8 mouse cellular contexts compared by ENCODE assay signal in genomic region chr19:23759322-23759945, GRCm38 (mm10). TPM values are rescaled to one million over a fixed set of nuclear protein-coding genes. Genes with fewer than 3 reads are reported as not detected.
DNase-seq lines count a peak whose midpoint lies in the region; ATAC-seq and TF ChIP-seq lines count a peak whose summit lies in the region.
"Had no signal": no experiment of that assay in that cellular context is flagged by ENCODE, and none has a peak within 500 bp of the region (broad histone marks: within the 10 kb centered on the region; RNA-seq: fewer than 3 reads in every experiment).

No protein-coding gene starts in this region.

- H3K9ac ChIP-seq in heart, embryonic 13.5 days: peak overlapping the region; percentile 88
- no peak overlapping the region for H3K9ac ChIP-seq in liver, embryonic 11.5 days (ENCODE audit: low read depth, low read length)

- 0 out of 2 replicates have a peak, but pooled peaks cover 3% of the 10 kb centered on the region for H3K9me3 ChIP-seq in heart, embryonic 13.5 days
- H3K9me3 ChIP-seq in liver, embryonic 11.5 days (ENCODE audit: control insufficient read depth, low read length): no peaks in the 10 kb centered on the region

- peak; percentile 32 for DNase-seq in right cerebral cortex, postnatal 25 days
- no peak for DNase-seq in right cerebral cortex, postnatal 14 days
- peak; percentile 70 to 74 for DNase-seq in cerebellum, postnatal 14 days
- no peak for DNase-seq in liver, embryonic 11.5 days (ENCODE audit: low spot score)
- no peak for DNase-seq in thymus, postnatal 25 days

- TF ChIP-seq POLR2A in myocyte (IDR thresholded peaks at IDR 0.05; ENCODE audit: insufficient read length, low read depth): no peak

- peaks cover 14% of the 10 kb centered on the region for H3K4me1 ChIP-seq in heart, embryonic 13.5 days
- no peaks in the 10 kb centered on the region for H3K4me1 ChIP-seq in liver, embryonic 11.5 days (replicated peaks; ENCODE audit: control insufficient read depth, insufficient read depth, low read length)

- peak overlapping the region; percentile 79 for H3K4me3 ChIP-seq in heart, embryonic 13.5 days
- peak overlapping the region; percentile 75 for H3K4me3 ChIP-seq in liver, embryonic 11.5 days (ENCODE audit: low read depth, low read length)
- peak overlapping the region; percentile 34 for H3K4me3 ChIP-seq in myocyte

- H3K4me2 ChIP-seq in heart, embryonic 13.5 days: peak overlapping the region; percentile 91
- peak overlapping the region; percentile 97 for H3K4me2 ChIP-seq in liver, embryonic 11.5 days
- H3K4me2 ChIP-seq in myocyte (ENCODE audit: low read depth): peak overlapping the region; percentile 79

- H3K27ac ChIP-seq in heart, embryonic 13.5 days (replicated peaks): no peak overlapping the region; the same call in 1 of the 2 replicates
- H3K27ac ChIP-seq in liver, embryonic 11.5 days (ENCODE audit: low read depth, low read length): no peak overlapping the region

- no peaks in the 10 kb centered on the region for H3K36me3 ChIP-seq in heart, embryonic 13.5 days
- H3K36me3 ChIP-seq in liver, embryonic 11.5 days (ENCODE audit: control insufficient read depth, insufficient read depth, low read length): no peaks in the 10 kb centered on the region
- no peaks in the 10 kb centered on the region for H3K36me3 ChIP-seq in myocyte (ENCODE audit: control insufficient read depth, insufficient read depth)

- peak overlapping the region; percentile 80 for H3ac ChIP-seq in myocyte (ENCODE audit: control insufficient read depth, insufficient read length)

- ATAC-seq in heart, embryonic 13.5 days (ENCODE audit: extremely low read depth, insufficient number of reproducible peaks, low FRiP score, low TSS enrichment): no peak
- ATAC-seq in liver, embryonic 11.5 days (replicated peaks; ENCODE audit: low FRiP score): no peak

- WGBS in heart, embryonic 13.5 days: 3% methylated on average over 17 of the region's 17 CpGs
- WGBS in liver, embryonic 11.5 days: 3% methylated on average over 17 of the region's 17 CpGs

- peaks cover 31% of the 10 kb centered on the region for H3K27me3 ChIP-seq in heart, embryonic 13.5 days (replicated peaks)
- H3K27me3 ChIP-seq in liver, embryonic 11.5 days (replicated peaks; ENCODE audit: control insufficient read depth, insufficient read depth, low read length): peaks cover 28% of the 10 kb centered on the region
- peaks cover 26% of the 10 kb centered on the region for H3K27me3 ChIP-seq in myocyte (ENCODE audit: control insufficient read depth, insufficient read depth, insufficient read length)

- H3K79me2 ChIP-seq in myocyte (ENCODE audit: control insufficient read depth, insufficient read depth): no peaks in the 10 kb centered on the region

TF ChIP-seq in myocyte, 11 proteins besides CTCF, POLR2A, EP300 and RAD21:
- no peak for TF ChIP-seq TCF3 (IDR thresholded peaks at IDR 0.05; ENCODE audit: insufficient read length, low read depth)
- TF ChIP-seq MYOG (IDR thresholded peaks at IDR 0.05; ENCODE audit: control insufficient read depth in 1 of 3, insufficient read depth in 1 of 3, insufficient read length in 2 of 3, low read depth in 2 of 3): peak in 1 of 3 experiments; percentile 0
- no peak for TF ChIP-seq MYOD1 (IDR thresholded peaks at IDR 0.05; ENCODE audit: control insufficient read depth in 1 of 3, insufficient read length in 2 of 3, low read depth in 2 of 3)
- TF ChIP-seq E2F4 (IDR thresholded peaks at IDR 0.05; ENCODE audit: insufficient read depth): no peak
- no peak for TF ChIP-seq USF1 (IDR thresholded peaks at IDR 0.05; ENCODE audit: low read depth)
- no peak for TF ChIP-seq POLR2AphosphoS2 (IDR thresholded peaks at IDR 0.05; ENCODE audit: insufficient read length, low read depth)
- TF ChIP-seq REST (IDR thresholded peaks at IDR 0.05; ENCODE audit: insufficient read depth, insufficient read length): no peak
- no peak for TF ChIP-seq MAX (IDR thresholded peaks at IDR 0.05; ENCODE audit: low read depth)

RNA-seq across cellular contexts. Expression of gene Apba1, which starts 0.7 kb away (rescaled TPM):
- 0.23 and 0.33 TPM in 2 replicates for polyA plus RNA-seq in heart, embryonic 13.5 days (2015; fragmentation: Nextera tagmentation; extraction: Ambion mirVana)
- polyA plus RNA-seq in liver, embryonic 11.5 days (2014; fragmentation: Nextera tagmentation; extraction: Ambion mirVana): 0.06 and 0.10 TPM in 2 replicates
- polyA plus RNA-seq in myocyte (2012; fragmentation: generic; extraction: Trizol): 0.13 TPM
- polyA plus RNA-seq: erythroblast, embryonic 14.5 days had no signal

Comparison
In these comparisons a context has a peak if more than half of its experiments do, and no peak if none do; other contexts are left out.
1. DNase-seq: peak in right cerebral cortex, postnatal 25 days (single experiment) and cerebellum, postnatal 14 days (2 of 2); none in right cerebral cortex, postnatal 14 days (single experiment), liver, embryonic 11.5 days (single experiment) and thymus, postnatal 25 days (single experiment).
2. Peak in every context shown above with its lines, with median percentiles within 50 percentile points of each other: H3K4me2 ChIP-seq and H3K4me3 ChIP-seq.